Mouse (Mus musculus): ENCODE data around the gene Cpeb2. TPM values are rescaled to one million over a fixed set of nuclear protein-coding genes. Genes with fewer than 3 reads are reported as not detected.

Gene Cpeb2
- polyA plus RNA-seq, 1 experiment from 2014 or later = 2.6 TPM

- no peaks in the 10 kb centered on the region for H3K27me3 ChIP-seq (replicated peaks; ENCODE audit: control insufficient read depth, insufficient read depth, low read length)
- H3K9me3 ChIP-seq (ENCODE audit: control insufficient read depth, low read length) = no peaks in the 10 kb centered on the region
- 22% methylated on average over 1 of the region's 1 CpGs for WGBS
- H3K4me3 ChIP-seq (ENCODE audit: low read depth, low read length) = no peak overlapping the region
- H3K36me3 ChIP-seq (ENCODE audit: control insufficient read depth, insufficient read depth, low read length) = no peaks in the 10 kb centered on the region
- ATAC-seq (replicated peaks; ENCODE audit: low FRiP score, low TSS enrichment, low read depth) (no peak), DNase-seq (ENCODE audit: low spot score) (no peak)
- no peaks in the 10 kb centered on the region for H3K4me1 ChIP-seq (replicated peaks; ENCODE audit: control insufficient read depth, insufficient read depth, low read length)
- H3K4me2 ChIP-seq (ENCODE audit: low read length) = no peak overlapping the region
- H3K9ac ChIP-seq (ENCODE audit: low read length) = no peak overlapping the region
- no peak overlapping the region for H3K27ac ChIP-seq (ENCODE audit: low read depth)
These were observed 14.2 kb upstream of the Cpeb2 start for GRCm38 (mm10) chr5:43218847-43219132.

DNA sequence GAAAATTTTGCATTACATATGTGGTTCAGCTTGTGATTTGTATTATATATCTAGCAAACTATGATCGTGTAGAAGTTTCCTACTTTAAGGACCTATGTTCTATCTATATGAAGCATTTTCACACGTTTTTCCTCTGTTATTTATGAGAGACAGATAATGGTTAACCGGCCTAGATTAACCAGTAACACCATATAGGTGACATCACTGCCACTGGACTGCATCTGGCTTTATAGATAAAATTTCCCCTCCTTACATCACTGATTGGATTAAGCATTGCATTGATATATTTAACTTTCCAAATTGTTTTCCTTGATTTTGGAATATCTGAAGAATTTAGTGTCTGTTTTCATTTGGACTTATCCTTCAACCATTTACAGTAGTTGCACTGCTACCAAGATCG, 9.6 kb upstream of the Cpeb2 start:
- Histone ChIP-seq H3K36me3 (ENCODE audit: control insufficient read depth, insufficient read depth, low read length) (no peaks in the 10 kb centered on the region), H3K4me2 (ENCODE audit: low read length) (no peak overlapping the region), H3K9me3 (ENCODE audit: control insufficient read depth, low read length) (no peaks in the 10 kb centered on the region), H3K4me1 (replicated peaks; ENCODE audit: control insufficient read depth, insufficient read depth, low read length) (no peaks in the 10 kb centered on the region), H3K27me3 (replicated peaks; ENCODE audit: control insufficient read depth, insufficient read depth, low read length) (no peaks in the 10 kb centered on the region), H3K9ac (ENCODE audit: low read length) (no peak overlapping the region), H3K4me3 (ENCODE audit: low read depth, low read length) (no peak overlapping the region), H3K27ac (ENCODE audit: low read depth) (no peak overlapping the region)
- 71% methylated on average over 4 of the region's 4 CpGs for WGBS
- ATAC-seq (replicated peaks; ENCODE audit: low FRiP score, low TSS enrichment, low read depth) (no peak), DNase-seq (ENCODE audit: low spot score) (no peak)

- 65% methylated on average over 3 of the region's 3 CpGs for WGBS
- H3K9ac ChIP-seq (ENCODE audit: low read length) = no peak overlapping the region
- H3K36me3 ChIP-seq (ENCODE audit: control insufficient read depth, insufficient read depth, low read length) = no peaks in the 10 kb centered on the region
- no peaks in the 10 kb centered on the region for H3K9me3 ChIP-seq (ENCODE audit: control insufficient read depth, low read length)
- H3K27ac ChIP-seq (ENCODE audit: low read depth) = no peak overlapping the region
- H3K4me2 ChIP-seq (ENCODE audit: low read length) = no peak overlapping the region
- ATAC-seq (replicated peaks; ENCODE audit: low FRiP score, low TSS enrichment, low read depth) (no peak), DNase-seq (ENCODE audit: low spot score) (no peak)
- no peaks in the 10 kb centered on the region for H3K27me3 ChIP-seq (replicated peaks; ENCODE audit: control insufficient read depth, insufficient read depth, low read length)
- no peaks in the 10 kb centered on the region for H3K4me1 ChIP-seq (replicated peaks; ENCODE audit: control insufficient read depth, insufficient read depth, low read length)
- H3K4me3 ChIP-seq (ENCODE audit: low read depth, low read length) = no peak overlapping the region
These were observed 8.7 kb upstream of the Cpeb2 start for GRCm38 (mm10) chr5:43224245-43224644.

DNA sequence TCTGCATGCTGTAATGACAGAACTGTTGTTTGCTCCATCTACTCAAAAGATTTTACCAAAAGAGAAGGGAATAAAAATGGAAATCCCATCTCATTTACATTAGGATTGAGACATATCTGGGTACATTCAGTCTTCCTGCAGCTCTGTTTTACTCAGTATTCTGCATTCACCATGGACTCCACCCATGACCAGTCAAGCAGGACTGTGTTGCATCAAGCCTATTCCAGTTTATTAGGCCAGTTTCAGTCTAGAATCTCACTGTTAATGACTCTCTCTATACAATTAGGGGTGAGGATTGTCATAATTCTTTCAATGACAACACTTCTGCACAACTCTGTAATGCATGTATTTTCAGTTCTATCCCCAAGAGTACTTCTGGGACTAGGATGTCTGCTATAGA, 6.8 kb upstream of the Cpeb2 start:
- no peak overlapping the region for H3K27ac ChIP-seq (ENCODE audit: low read depth)
- H3K36me3 ChIP-seq (ENCODE audit: control insufficient read depth, insufficient read depth, low read length) = no peaks in the 10 kb centered on the region
- H3K4me3 ChIP-seq (ENCODE audit: low read depth, low read length) = no peak overlapping the region
- H3K4me2 ChIP-seq (ENCODE audit: low read length) = no peak overlapping the region
- H3K9ac ChIP-seq (ENCODE audit: low read length) = no peak overlapping the region
- DNase-seq (ENCODE audit: low spot score) (no peak), ATAC-seq (replicated peaks; ENCODE audit: low FRiP score, low TSS enrichment, low read depth) (no peak)
- H3K9me3 ChIP-seq (ENCODE audit: control insufficient read depth, low read length) = no peaks in the 10 kb centered on the region
- H3K4me1 ChIP-seq (replicated peaks; ENCODE audit: control insufficient read depth, insufficient read depth, low read length) = no peaks in the 10 kb centered on the region
- no peaks in the 10 kb centered on the region for H3K27me3 ChIP-seq (replicated peaks; ENCODE audit: control insufficient read depth, insufficient read depth, low read length)

GRCm38 (mm10) chr5:43227607-43228006, 5.4 kb upstream of the Cpeb2 start:
- WGBS = 47% methylated on average over 5 of the region's 5 CpGs
- DNase-seq (ENCODE audit: low spot score) (no peak), ATAC-seq (replicated peaks; ENCODE audit: low FRiP score, low TSS enrichment, low read depth) (no peak)
- Histone ChIP-seq H3K4me1 (replicated peaks; ENCODE audit: control insufficient read depth, insufficient read depth, low read length) (no peaks in the 10 kb centered on the region), H3K9ac (ENCODE audit: low read length) (no peak overlapping the region), H3K27ac (ENCODE audit: low read depth) (no peak overlapping the region), H3K36me3 (ENCODE audit: control insufficient read depth, insufficient read depth, low read length) (no peaks in the 10 kb centered on the region), H3K4me2 (ENCODE audit: low read length) (no peak overlapping the region), H3K27me3 (replicated peaks; ENCODE audit: control insufficient read depth, insufficient read depth, low read length) (0 out of 2 replicates have a peak, but pooled peaks cover 3% of the 10 kb centered on the region), H3K9me3 (ENCODE audit: control insufficient read depth, low read length) (no peaks in the 10 kb centered on the region), H3K4me3 (ENCODE audit: low read depth, low read length) (no peak overlapping the region)

GRCm38 (mm10) chr5:43231061-43231460, 1.9 kb upstream of the Cpeb2 start:
- no peak for DNase-seq (ENCODE audit: low spot score)
- WGBS = 61% methylated on average over 2 of the region's 2 CpGs
- H3K4me3 ChIP-seq (ENCODE audit: low read depth, low read length) = no peak overlapping the region
- no peaks in the 10 kb centered on the region for H3K9me3 ChIP-seq (ENCODE audit: control insufficient read depth, low read length)
- peaks cover 9% of the 10 kb centered on the region; the same call in 1 of the 2 replicates for H3K27me3 ChIP-seq (replicated peaks; ENCODE audit: control insufficient read depth, insufficient read depth, low read length)
- H3K36me3 ChIP-seq (ENCODE audit: control insufficient read depth, insufficient read depth, low read length) = no peaks in the 10 kb centered on the region
- 0 out of 2 replicates have a peak, but pooled peaks cover 6% of the 10 kb centered on the region for H3K4me1 ChIP-seq (replicated peaks; ENCODE audit: control insufficient read depth, insufficient read depth, low read length)
- ATAC-seq (replicated peaks; ENCODE audit: low FRiP score, low TSS enrichment, low read depth) = no peak
- no peak overlapping the region for H3K9ac ChIP-seq (ENCODE audit: low read length)
- no peak overlapping the region for H3K4me2 ChIP-seq (ENCODE audit: low read length)
- no peak overlapping the region for H3K27ac ChIP-seq (ENCODE audit: low read depth)

GRCm38 (mm10) chr5:43232149-43232479, 856 bp upstream of the Cpeb2 start:
- Histone ChIP-seq H3K9me3 (ENCODE audit: control insufficient read depth, low read length) (no peaks in the 10 kb centered on the region), H3K27me3 (replicated peaks; ENCODE audit: control insufficient read depth, insufficient read depth, low read length) (peaks cover 10% of the 10 kb centered on the region; the same call in 1 of the 2 replicates), H3K4me3 (ENCODE audit: low read depth, low read length) (peak overlapping the region; percentile 83), H3K9ac (ENCODE audit: low read length) (peak overlapping the region; percentile 84), H3K4me2 (ENCODE audit: low read length) (peak overlapping the region; percentile 89), H3K27ac (ENCODE audit: low read depth) (no peak overlapping the region), H3K36me3 (ENCODE audit: control insufficient read depth, insufficient read depth, low read length) (no peaks in the 10 kb centered on the region), H3K4me1 (replicated peaks; ENCODE audit: control insufficient read depth, insufficient read depth, low read length) (0 out of 2 replicates have a peak, but pooled peaks cover 7% of the 10 kb centered on the region)
- DNase-seq (ENCODE audit: low spot score) (no peak), ATAC-seq (replicated peaks; ENCODE audit: low FRiP score, low TSS enrichment, low read depth) (no peak)
- WGBS = 3% methylated on average over 6 of the region's 6 CpGs

DNA sequence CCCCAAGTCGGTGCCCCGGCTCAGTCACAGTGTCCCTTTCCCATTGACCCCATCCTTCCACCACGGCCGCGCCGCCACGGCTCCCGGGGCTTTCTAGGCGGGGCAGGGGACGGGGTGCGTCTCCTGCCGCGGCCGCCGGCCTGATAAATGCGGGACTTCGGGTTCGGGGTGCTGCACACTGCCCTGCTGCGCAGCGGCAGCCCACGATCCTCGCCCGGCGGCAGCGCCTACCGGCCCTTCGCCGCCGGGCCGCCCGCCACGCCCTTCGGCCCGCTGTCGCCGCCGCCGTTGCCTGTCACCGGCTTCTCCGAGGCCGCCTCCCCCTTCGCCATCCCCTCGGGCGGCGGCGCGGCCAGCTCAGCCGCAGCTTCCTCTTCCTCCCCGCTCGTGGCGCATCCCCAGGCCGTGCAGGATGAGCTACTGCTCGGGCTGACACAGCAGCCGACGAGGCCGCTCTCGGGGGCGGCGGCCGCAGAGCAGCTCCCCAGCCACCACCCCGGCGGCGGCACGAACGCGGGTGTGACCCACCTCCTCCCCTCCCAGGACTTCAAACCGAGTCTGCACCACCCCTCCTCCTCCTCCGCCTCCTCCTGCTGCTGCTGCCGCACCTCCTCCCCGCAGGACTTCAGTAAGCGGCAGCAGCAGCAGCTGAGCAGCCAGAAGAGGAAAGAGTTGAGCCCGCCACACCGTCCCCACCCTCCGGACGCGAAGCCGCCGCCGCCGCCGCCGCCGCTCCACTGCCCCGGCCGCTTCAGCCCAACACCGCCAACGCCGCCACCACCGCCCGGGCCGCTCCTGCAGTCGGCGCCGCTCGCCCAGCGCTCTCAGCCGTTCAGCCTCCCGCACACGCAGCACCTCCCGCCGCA, 579 bp downstream of the Cpeb2 start:
- Histone ChIP-seq H3K4me3 (ENCODE audit: low read depth, low read length) (peak overlapping the region; percentile 83), H3K4me2 (ENCODE audit: low read length) (peak overlapping the region; percentile 89), H3K36me3 (ENCODE audit: control insufficient read depth, insufficient read depth, low read length) (no peaks in the 10 kb centered on the region), H3K27ac (ENCODE audit: low read depth) (peak overlapping the region; percentile 95), H3K9ac (ENCODE audit: low read length) (peak overlapping the region; percentile 84), H3K27me3 (replicated peaks; ENCODE audit: control insufficient read depth, insufficient read depth, low read length) (peaks cover 10% of the 10 kb centered on the region; the same call in 1 of the 2 replicates), H3K9me3 (ENCODE audit: control insufficient read depth, low read length) (no peaks in the 10 kb centered on the region), H3K4me1 (replicated peaks; ENCODE audit: control insufficient read depth, insufficient read depth, low read length) (0 out of 2 replicates have a peak, but pooled peaks cover 7% of the 10 kb centered on the region)
- under 1% methylated on average over 52 of the region's 101 CpGs for WGBS
- ATAC-seq (replicated peaks; ENCODE audit: low FRiP score, low TSS enrichment, low read depth) (peak; percentile 56), DNase-seq (ENCODE audit: low spot score) (peak; percentile 87)
